Mouse (Mus musculus): ENCODE results near the gene Rrp1b. TPM values are rescaled to one million over a fixed set of nuclear protein-coding genes. Genes with fewer than 3 reads are reported as not detected.

The Rrp1b gene
- total and polyA plus RNA-seq, 3 experiments = 78.6 to 84.1 TPM; not detected in 1

- Histone ChIP-seq H3K27me3 (ENCODE audit: control insufficient read depth in 1 of 2, insufficient read depth in 2 of 2, low read length in 2 of 2) (peaks cover 11 to 27% of the 10 kb centered on the region in 2 experiments), H3K4me1 (ENCODE audit: control insufficient read depth in 1 of 2, insufficient read depth in 2 of 2, low read length in 2 of 2) (no peaks in the 10 kb centered on the region), H3K79me2 (ENCODE audit: control insufficient read depth, insufficient read depth, low read length, poor library complexity) (no peaks in the 10 kb centered on the region), H3K4me3 (ENCODE audit: control insufficient read depth in 1 of 2, insufficient read depth in 1 of 2, low read depth in 2 of 2, low read length in 2 of 2) (no peak overlapping the region), H3K36me3 (ENCODE audit: control insufficient read depth in 1 of 2, insufficient read depth in 2 of 2, low read length in 2 of 2) (no peaks in the 10 kb centered on the region), H3K9me3 (replicated peaks; ENCODE audit: insufficient read depth, low read length) (no peaks in the 10 kb centered on the region), H3K9ac (ENCODE audit: control insufficient read depth, low read depth, low read length, poor library complexity, severe bottlenecking) (no peak overlapping the region), H3K27ac (ENCODE audit: control insufficient read depth, low read depth, low read length) (no peak overlapping the region)
- TF ChIP-seq USF1 (IDR thresholded peaks at IDR 0.05; ENCODE audit: low read depth, low read length) (no peak), USF2 (IDR thresholded peaks at IDR 0.05; ENCODE audit: borderline replicate concordance in 1 of 2, insufficient read depth in 1 of 2, low read depth in 1 of 2, low read length in 2 of 2) (no peak), CTCF (IDR thresholded peaks at IDR 0.05 in 2 of 3, conservative IDR thresholded peaks at IDR 0.05 in 1 of 3; ENCODE audit: control insufficient read depth in 1 of 3, insufficient read depth in 1 of 3, low read depth in 2 of 3, low read length in 3 of 3, poor library complexity in 1 of 3, severe bottlenecking in 1 of 3) (no peak), SMC3 (IDR thresholded peaks at IDR 0.05; ENCODE audit: low read depth, low read length) (no peak), SIN3A (IDR thresholded peaks at IDR 0.05; ENCODE audit: low read length) (no peak), MXI1 (IDR thresholded peaks at IDR 0.05; ENCODE audit: low read depth, low read length) (no peak), MYC (IDR thresholded peaks at IDR 0.05; ENCODE audit: low read depth, low read length) (no peak)
- DNase-seq (ENCODE audit: low read depth, low spot score) = no peak
Measured at GRCm38 (mm10) chr17:32018127-32018894, 17.6 kb upstream of the Rrp1b start.

GRCm38 (mm10) chr17:32021981-32022380 is 13.9 kb upstream of the Rrp1b start:
- Histone ChIP-seq H3K4me3 (ENCODE audit: control insufficient read depth in 1 of 2, insufficient read depth in 1 of 2, low read depth in 2 of 2, low read length in 2 of 2) (no peak overlapping the region), H3K4me1 (ENCODE audit: control insufficient read depth in 1 of 2, insufficient read depth in 2 of 2, low read length in 2 of 2) (no peaks in the 10 kb centered on the region), H3K9me3 (replicated peaks; ENCODE audit: insufficient read depth, low read length) (no peaks in the 10 kb centered on the region), H3K36me3 (ENCODE audit: control insufficient read depth in 1 of 2, insufficient read depth in 2 of 2, low read length in 2 of 2) (no peaks in the 10 kb centered on the region), H3K27ac (ENCODE audit: control insufficient read depth, low read depth, low read length) (no peak overlapping the region), H3K9ac (ENCODE audit: control insufficient read depth, low read depth, low read length, poor library complexity, severe bottlenecking) (no peak overlapping the region), H3K79me2 (ENCODE audit: control insufficient read depth, insufficient read depth, low read length, poor library complexity) (no peaks in the 10 kb centered on the region), H3K27me3 (ENCODE audit: control insufficient read depth in 1 of 2, insufficient read depth in 2 of 2, low read length in 2 of 2) (peaks cover 10 to 38% of the 10 kb centered on the region in 2 experiments)
- TF ChIP-seq ZNF384 (IDR thresholded peaks at IDR 0.05; ENCODE audit: low read depth, low read length) = no peak
- no peak for TF ChIP-seq SIN3A (IDR thresholded peaks at IDR 0.05; ENCODE audit: low read length)
- DNase-seq (ENCODE audit: low read depth, low spot score) = no peak

- Histone ChIP-seq H3K9ac (ENCODE audit: control insufficient read depth, low read depth, low read length, poor library complexity, severe bottlenecking) (no peak overlapping the region), H3K27me3 (ENCODE audit: control insufficient read depth in 1 of 2, insufficient read depth in 2 of 2, low read length in 2 of 2) (peaks cover 10 to 38% of the 10 kb centered on the region in 2 experiments), H3K79me2 (ENCODE audit: control insufficient read depth, insufficient read depth, low read length, poor library complexity) (no peaks in the 10 kb centered on the region), H3K4me1 (ENCODE audit: control insufficient read depth in 1 of 2, insufficient read depth in 2 of 2, low read length in 2 of 2) (no peaks in the 10 kb centered on the region), H3K4me3 (ENCODE audit: control insufficient read depth in 1 of 2, insufficient read depth in 1 of 2, low read depth in 2 of 2, low read length in 2 of 2) (no peak overlapping the region), H3K27ac (ENCODE audit: control insufficient read depth, low read depth, low read length) (no peak overlapping the region), H3K9me3 (replicated peaks; ENCODE audit: insufficient read depth, low read length) (no peaks in the 10 kb centered on the region), H3K36me3 (ENCODE audit: control insufficient read depth in 1 of 2, insufficient read depth in 2 of 2, low read length in 2 of 2) (no peaks in the 10 kb centered on the region)
- DNase-seq (ENCODE audit: low read depth, low spot score) = no peak
- TF ChIP-seq MAX (IDR thresholded peaks at IDR 0.05; ENCODE audit: low read length) = no peak
- TF ChIP-seq ELF1 (IDR thresholded peaks at IDR 0.05; ENCODE audit: low read depth, low read length) = no peak
- no peak for TF ChIP-seq ZNF384 (IDR thresholded peaks at IDR 0.05; ENCODE audit: low read depth, low read length)
- no peak for TF ChIP-seq TAL1 (IDR thresholded peaks at IDR 0.05; ENCODE audit: low read length)
- TF ChIP-seq UBTF (IDR thresholded peaks at IDR 0.05; ENCODE audit: borderline replicate concordance, insufficient read depth, low read depth, low read length) = no peak
- TF ChIP-seq GATA1 (IDR thresholded peaks at IDR 0.05; ENCODE audit: low read depth, low read length) = no peak
- TF ChIP-seq NRF1 (IDR thresholded peaks at IDR 0.05; ENCODE audit: insufficient read depth, low read depth, low read length, poor library complexity, severe bottlenecking) = no peak
Measured at GRCm38 (mm10) chr17:32022551-32022950, 13.3 kb upstream of the Rrp1b start.
